Mouse (Mus musculus) liver, adult 2 months (tissue): ENCODE data around the gene Sf3b4.

Experiments used
- CTCF ChIP-seq: fragments of 200-500 bp; IDR thresholded peaks from 2 replicates; pipeline ENCODE4 v1.5.1; 2011; ENCODE audit warnings: low read depth, low read length, control low read depth
- POLR2A ChIP-seq: fragments of 200-500 bp; IDR thresholded peaks from 2 replicates; pipeline ENCODE4 v1.6.1; 2011; ENCODE audit warnings: low read length, control low read depth; ENCODE audit not compliant: insufficient read depth; ENCODE audit errors: extremely low read depth

GRCm38 (mm10) chr3:96198181-96198580 lies 26.0 kb downstream of the Sf3b4 start:
- TF ChIP-seq CTCF (no peak), POLR2A (no peak)
